Mouse (Mus musculus): ENCODE measurements around the gene Taok1.

The Taok1 gene

GRCm38 (mm10) chr11:77508068-77509021, 99.3 kb downstream of the Taok1 start:
- DNase-seq (ENCODE audit: low spot score in 2 of 2) = peak; percentile 69 to 73

GRCm38 (mm10) chr11:77507426-77507825, 100.2 kb downstream of the Taok1 start:
- no peak for DNase-seq (ENCODE audit: low spot score in 2 of 2)

DNA sequence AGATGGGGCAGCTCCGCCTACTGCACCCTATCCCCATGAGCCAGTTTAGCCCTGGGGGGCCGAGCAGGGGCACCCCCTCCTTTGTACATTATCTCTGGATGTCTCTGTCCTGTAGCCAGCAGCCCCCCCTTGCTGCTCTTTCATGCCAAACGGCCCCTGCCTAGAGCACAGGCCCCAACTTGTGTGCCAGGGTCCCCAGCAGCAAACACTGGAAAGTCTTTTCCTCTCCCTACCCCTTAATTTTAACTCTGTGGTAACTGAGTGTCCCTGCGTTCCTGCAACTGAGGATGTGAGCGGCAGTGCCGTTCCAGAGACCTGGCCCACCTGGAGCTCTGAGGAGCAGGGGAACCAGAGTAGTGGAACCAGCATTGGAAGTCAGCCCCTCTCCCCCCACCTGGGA, 100.7 kb downstream of the Taok1 start:
- no peak for DNase-seq (ENCODE audit: low spot score in 2 of 2)

DNA sequence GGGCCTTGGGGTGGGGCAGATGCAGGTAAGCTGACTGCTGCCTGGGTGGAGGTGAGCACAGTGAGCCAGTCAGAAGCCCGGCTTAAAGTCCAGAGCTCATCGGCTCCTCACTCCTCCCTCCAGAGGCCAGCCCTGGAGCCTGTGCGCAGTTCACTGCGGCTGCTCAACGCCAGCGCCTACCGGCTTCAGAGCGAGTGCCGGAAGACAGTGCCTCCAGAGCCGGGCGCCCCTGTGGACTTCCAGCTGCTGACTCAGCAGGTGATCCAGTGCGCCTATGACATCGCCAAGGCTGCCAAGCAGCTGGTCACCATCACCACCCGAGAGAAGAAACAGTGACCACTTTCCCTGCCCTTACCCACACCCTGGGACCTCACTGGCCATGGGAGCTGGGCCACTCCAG, 101.3 kb downstream of the Taok1 start:
- DNase-seq (ENCODE audit: low spot score in 2 of 2) = no peak

- DNase-seq (ENCODE audit: low spot score in 2 of 2) = no peak
Observed at GRCm38 (mm10) chr11:77505291-77505980, 102.2 kb downstream of the Taok1 start.

DNA sequence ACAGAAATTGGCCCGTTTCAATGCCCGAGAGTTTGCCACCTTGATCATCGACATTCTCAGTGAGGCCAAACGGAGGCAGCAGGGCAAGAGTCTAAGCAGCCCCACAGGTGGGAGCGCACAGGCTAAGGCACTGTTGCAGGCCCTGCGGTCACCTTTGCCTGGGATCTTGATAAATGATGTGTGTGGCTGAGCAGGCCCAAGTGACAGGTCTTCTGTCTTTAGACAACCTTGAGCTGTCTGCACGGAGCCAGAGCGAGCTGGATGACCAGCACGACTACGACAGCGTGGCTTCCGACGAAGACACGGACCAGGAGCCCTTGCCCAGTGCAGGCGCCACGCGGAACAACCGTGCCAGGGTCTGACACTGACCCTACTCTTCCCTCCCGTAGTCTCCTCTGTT, 103.2 kb downstream of the Taok1 start:
- no peak for DNase-seq (ENCODE audit: low spot score in 2 of 2)

DNA sequence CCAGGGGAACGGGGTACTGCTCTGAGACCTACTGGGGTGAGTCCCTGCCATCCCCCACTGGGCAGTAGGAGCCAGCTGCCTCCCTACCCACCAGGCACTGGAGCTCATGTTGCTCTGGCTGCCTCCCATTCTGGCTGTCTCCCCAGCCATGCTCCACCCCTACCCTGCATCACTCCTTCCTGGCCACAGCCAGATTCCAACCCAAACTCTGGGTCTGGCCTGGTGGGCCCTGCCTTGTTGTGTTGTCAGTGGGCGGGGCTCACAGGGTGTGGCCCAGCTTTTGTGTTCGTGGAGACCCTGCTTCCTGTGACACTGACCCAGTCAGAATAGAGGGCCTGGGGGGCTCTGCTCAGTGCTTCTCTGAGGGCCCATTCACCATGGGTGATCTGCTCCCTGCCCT, 104.1 kb downstream of the Taok1 start:
- DNase-seq (ENCODE audit: low spot score in 2 of 2) = no peak

DNA sequence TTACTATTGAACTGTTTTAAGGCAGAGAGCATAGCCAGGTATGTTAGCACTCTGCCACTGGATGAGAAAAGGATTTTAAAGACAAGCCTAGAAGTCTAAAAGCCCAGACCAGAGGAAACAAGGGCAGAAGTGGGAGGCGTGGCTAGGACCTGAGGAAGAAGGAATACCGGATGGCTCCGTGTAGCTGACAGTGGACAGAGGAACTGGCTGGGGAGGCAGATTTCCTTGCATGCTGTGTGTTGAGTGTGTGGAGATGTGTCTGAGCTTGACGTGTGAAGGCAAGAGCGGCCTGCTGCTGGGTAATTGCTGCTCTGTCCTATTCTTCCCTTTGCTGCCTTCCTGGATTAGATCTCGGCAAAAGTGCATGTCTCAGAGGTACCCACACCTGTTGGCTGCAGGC, 105.1 kb downstream of the Taok1 start:
- DNase-seq (ENCODE audit: low spot score in 2 of 2) = no peak

DNA sequence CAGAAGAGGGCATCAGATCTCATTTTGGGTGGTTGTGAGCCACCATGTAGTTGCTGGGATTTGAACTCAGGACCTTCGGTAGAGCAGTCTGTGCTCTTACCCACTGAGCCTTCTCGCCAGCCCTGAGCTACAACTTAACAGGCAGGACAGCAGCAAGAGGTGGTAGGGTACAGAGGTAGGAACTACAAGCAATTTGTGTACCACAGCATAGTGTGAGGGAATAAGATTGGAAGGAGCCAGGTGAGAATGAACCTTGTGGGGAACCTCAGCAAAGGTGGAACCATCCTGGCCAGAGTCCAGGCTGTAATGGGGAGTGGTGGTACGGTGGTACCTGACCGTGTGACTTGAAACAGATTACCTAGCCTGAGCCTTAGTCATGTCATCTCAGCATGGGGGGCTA, 105.6 kb downstream of the Taok1 start:
- DNase-seq (ENCODE audit: low spot score in 2 of 2) = no peak

DNA sequence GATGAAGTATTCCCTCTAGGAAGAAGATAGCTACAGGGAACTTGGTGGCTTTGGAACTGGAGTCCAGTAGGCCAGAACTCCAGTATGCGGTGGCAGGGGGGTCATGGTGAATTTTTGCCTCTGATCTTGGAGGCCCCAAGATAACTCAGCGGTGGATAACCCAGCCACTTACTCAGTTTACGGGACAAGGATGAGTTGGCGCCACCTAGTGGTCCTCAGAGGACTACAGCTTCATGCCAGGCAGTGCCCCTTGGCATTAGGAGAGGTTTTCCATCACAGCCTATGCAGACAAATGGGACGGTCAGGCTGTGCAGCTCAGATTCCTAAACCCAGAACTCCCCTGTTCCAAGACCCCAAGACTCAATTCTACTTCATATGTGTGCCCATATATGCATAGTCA, 106.2 kb downstream of the Taok1 start:
- peak in 1 of 2 experiments; percentile 57 for DNase-seq (ENCODE audit: low spot score in 2 of 2)

DNA sequence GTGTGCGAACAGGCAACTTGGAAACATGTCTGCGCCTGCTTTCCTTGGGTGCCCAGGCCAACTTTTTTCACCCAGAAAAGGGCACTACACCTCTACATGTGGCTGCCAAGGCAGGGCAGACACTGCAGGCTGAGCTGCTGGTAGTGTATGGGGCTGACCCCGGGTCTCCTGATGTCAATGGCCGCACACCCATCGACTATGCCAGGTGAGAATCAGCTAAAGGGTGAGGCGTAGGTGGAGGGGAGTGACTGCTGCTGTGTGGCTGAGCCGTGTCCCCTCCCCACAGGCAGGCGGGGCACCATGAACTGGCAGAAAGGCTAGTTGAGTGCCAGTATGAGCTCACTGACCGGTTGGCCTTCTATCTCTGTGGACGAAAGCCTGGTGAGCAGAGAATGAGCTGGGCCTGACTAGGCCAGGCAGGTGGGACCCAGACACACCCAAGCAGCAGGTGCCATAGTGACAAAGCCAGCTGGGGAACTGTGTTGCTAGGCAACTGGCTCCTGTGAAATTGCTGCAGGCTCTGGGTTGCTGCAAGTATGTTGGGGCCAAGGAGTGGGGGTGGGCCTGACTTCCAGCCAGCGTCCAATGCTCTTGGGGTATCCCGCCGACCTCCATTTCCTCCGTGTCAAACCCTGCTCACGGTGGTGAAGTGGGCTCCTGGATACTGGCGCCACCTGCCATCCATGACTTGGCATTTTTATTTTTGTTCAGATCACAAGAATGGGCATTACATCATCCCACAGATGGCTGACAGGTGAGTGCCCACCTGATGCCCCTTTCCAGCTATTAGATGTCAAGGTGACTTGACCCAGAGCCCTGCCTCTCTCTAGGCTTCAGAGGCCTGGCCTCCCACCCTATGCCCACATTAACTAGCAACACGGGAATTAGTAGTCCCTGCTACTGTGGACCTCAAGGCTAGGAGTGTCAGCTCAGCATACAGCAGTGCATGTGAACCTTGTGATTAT, 107.0 kb downstream of the Taok1 start:
- DNase-seq (ENCODE audit: low spot score in 2 of 2) = no peak

DNA sequence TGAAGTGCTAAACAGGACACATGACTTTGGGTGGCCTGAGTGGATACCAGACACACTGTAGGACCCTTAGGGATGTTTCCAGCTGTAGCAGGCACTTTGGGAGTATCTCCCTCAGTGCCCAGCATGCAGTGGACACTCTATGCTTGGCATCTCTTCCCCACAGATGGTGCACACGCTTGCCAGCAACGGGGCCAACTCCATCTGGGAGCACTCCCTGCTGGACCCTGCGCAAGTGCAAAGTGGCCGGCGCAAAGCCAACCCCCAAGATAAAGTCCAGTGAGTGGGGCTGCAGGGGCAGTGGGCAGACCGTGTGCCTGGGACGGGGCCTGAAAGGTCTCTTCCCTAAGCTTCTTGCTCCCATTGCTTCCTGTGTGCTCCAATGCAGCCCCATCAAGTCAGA, 108.3 kb downstream of the Taok1 start:
- no peak for DNase-seq (ENCODE audit: low spot score in 2 of 2)

DNA sequence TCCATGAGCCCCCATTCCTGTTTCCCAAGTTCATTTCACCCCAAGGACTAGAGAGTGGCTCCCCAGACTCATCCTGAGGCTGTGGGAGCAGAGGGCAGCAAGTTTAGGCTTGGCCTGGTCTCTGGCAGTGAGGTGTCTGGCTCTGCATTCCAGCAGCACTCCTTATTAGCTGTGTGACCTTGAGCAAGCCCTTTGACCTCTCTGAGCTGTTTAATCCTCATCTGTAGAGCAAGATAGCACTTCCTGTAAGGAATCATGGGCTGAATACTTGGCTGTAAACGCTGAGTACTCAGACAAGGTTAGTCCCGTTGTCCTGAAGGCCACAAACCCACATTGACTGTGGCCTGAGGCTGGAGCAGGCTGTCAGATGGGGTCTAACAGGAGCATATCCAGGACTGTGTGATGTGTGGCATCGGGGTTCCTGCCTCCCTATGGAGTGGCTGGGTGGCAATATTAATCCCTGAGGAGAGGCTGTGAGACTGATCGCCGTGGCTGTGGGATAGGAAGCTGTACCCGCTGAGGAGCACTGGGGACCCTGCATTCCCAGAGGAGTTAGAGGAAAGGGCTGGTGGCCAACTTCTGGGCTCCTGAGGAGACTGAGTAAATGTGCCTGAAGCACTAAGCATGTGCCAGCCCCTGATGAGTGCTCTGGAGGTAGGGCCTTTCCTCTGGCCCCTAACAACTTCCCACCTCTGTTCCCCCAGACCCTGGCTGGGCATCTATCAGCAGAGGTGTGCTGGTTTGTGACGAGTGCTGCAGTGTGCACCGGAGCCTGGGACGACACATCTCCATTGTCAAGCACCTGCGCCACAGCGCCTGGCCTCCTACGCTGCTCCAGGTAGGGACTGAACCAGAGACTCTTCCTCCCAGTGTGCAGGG, 109.1 kb downstream of the Taok1 start:
- DNase-seq (ENCODE audit: low spot score in 2 of 2) = no peak

DNA sequence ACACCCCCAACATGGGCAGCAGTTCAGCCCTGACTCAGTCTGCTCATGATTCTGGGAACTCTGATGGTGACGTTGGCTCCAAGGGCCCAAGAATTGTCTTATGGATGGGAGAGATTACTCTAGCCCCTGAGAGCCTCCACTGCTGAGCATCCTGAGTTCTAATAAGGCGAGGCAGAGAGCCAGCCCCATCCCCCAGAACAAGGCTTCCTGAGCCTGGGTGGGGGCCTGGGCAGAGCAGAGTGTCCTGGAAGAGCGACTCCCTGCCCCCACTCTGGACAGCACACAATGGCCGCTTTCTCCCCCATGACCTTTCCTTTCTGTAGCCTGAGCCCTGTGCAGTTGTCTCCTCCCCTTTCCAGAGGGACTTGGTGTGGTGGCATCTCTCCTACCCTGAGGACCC, 109.8 kb downstream of the Taok1 start:
- DNase-seq (ENCODE audit: low spot score in 2 of 2) = no peak

GRCm38 (mm10) chr11:77497341-77497756, 110.3 kb downstream of the Taok1 start:
- DNase-seq (ENCODE audit: low spot score in 2 of 2) = peak in 1 of 2 experiments; percentile 44

- DNase-seq (ENCODE audit: low spot score in 2 of 2) = no peak
Observed at GRCm38 (mm10) chr11:77495507-77495906, 112.1 kb downstream of the Taok1 start.

GRCm38 (mm10) chr11:77494782-77495181, 112.8 kb downstream of the Taok1 start:
- no peak for DNase-seq (ENCODE audit: low spot score in 2 of 2)

GRCm38 (mm10) chr11:77494344-77494676, 113.3 kb downstream of the Taok1 start:
- DNase-seq (ENCODE audit: low spot score in 2 of 2) = no peak

- DNase-seq (ENCODE audit: low spot score in 2 of 2) = peak in 1 of 2 experiments; percentile 43
Observed at GRCm38 (mm10) chr11:77493512-77494343, 113.9 kb downstream of the Taok1 start, which contains the start of gene Git1. Gene Git1, plus strand, starts transcription at chr11:77493562.

GRCm38 (mm10) chr11:77492911-77493332, 114.7 kb downstream of the Taok1 start:
- DNase-seq (ENCODE audit: low spot score in 2 of 2) = peak; percentile 84 to 92

Measured in urinary bladder, adult 18-20 months (tissue).